Mouse (Mus musculus) forebrain, embryonic 11.5 days (tissue): ENCODE measurements around the gene Pltp. TPM values are rescaled to one million over a fixed set of nuclear protein-coding genes. Genes with fewer than 3 reads are reported as not detected.

Experiments
- ATAC-seq: fragments of 200-750 bp; cut with Nextera tagmentation; replicated peaks from 2 replicates; pipeline ENCODE4 v1.8.0; 2017; ENCODE audit warnings: moderate TSS enrichment; ENCODE audit not compliant: low FRiP score
- DNase-seq: peaks from one replicate; pipeline ENCODE4 v3.0.0-alpha.2; 2017; ENCODE audit warnings: low spot score
- H3K27ac ChIP-seq: fragments of 300-500 bp; sonication (generic); 2 replicates; pipeline ENCODE4 v1.5.1; 2014; ENCODE audit warnings: low read depth, low read length
- H3K27me3 ChIP-seq: fragments of 300-500 bp; sonication (generic); 2 replicates; pipeline ENCODE4 v1.6.1; 2014; ENCODE audit warnings: mild to moderate bottlenecking, low read length, mixed read lengths; ENCODE audit not compliant: control insufficient read depth, insufficient read depth
- H3K36me3 ChIP-seq: fragments of 300-500 bp; sonication (generic); 2 replicates; pipeline ENCODE4 v1.6.1; 2014; ENCODE audit warnings: mild to moderate bottlenecking, low read length, moderate library complexity, mixed read lengths; ENCODE audit not compliant: control insufficient read depth, insufficient read depth
- H3K4me1 ChIP-seq: fragments of 300-500 bp; sonication (generic); replicated peaks from 2 replicates; pipeline ENCODE4 v1.6.1; 2014; ENCODE audit warnings: low read length, mixed read lengths; ENCODE audit not compliant: control insufficient read depth, insufficient read depth
- H3K4me2 ChIP-seq: fragments of 300-500 bp; sonication (generic); 2 replicates; pipeline ENCODE4 v1.6.1; 2014; ENCODE audit warnings: low read depth, mild to moderate bottlenecking, low read length, moderate library complexity, mixed read lengths; ENCODE audit not compliant: severe bottlenecking
- H3K4me3 ChIP-seq: fragments of 300-500 bp; sonication (generic); 2 replicates; pipeline ENCODE4 v1.5.1; 2014; ENCODE audit warnings: low read depth, low read length
- H3K9ac ChIP-seq: fragments of 300-500 bp; sonication (generic); 2 replicates; pipeline ENCODE4 v1.6.1; 2014; ENCODE audit warnings: low read length
- H3K9me3 ChIP-seq: fragments of 300-500 bp; sonication (generic); 2 replicates; pipeline ENCODE4 v1.6.1; 2016; ENCODE audit warnings: low read length, mixed read lengths; ENCODE audit not compliant: control insufficient read depth
- WGBS: fragments of 180-500 bp; shearing (Covaris S2); extraction: QIAGEN DNeasy Blood & Tissue Kit; methylation state at CpG from one replicate; pipeline ENCODE4 v1.1.7; 2014; 5-methylcytosine and 5-hydroxymethylcytosine counted together
- polyA plus RNA-seq: library from polyadenylated mRNA; unstranded; fragments of >200 nt; fragmentation: Nextera tagmentation; extraction: Ambion mirVana; gene quantifications from 2 replicates; pipeline ENCODE4 v1.2.1, GENCODE M21; 2014

Gene Pltp
- polyA plus RNA-seq, 1 experiment from 2014 or later = 43.2 TPM

- Histone ChIP-seq H3K9ac (no peak overlapping the region), H3K27ac (no peak overlapping the region), H3K27me3 (no peaks in the 10 kb centered on the region), H3K9me3 (no peaks in the 10 kb centered on the region), H3K4me1 (no peaks in the 10 kb centered on the region), H3K4me2 (no peak overlapping the region), H3K36me3 (peaks cover 61% of the 10 kb centered on the region), H3K4me3 (no peak overlapping the region)
- DNase-seq = no peak
- 100% methylated on average over 1 of the region's 1 CpGs for WGBS
- ATAC-seq = no peak
These were observed 37.1 kb upstream of the Pltp start for GRCm38 (mm10) chr2:164894644-164895043.

DNA sequence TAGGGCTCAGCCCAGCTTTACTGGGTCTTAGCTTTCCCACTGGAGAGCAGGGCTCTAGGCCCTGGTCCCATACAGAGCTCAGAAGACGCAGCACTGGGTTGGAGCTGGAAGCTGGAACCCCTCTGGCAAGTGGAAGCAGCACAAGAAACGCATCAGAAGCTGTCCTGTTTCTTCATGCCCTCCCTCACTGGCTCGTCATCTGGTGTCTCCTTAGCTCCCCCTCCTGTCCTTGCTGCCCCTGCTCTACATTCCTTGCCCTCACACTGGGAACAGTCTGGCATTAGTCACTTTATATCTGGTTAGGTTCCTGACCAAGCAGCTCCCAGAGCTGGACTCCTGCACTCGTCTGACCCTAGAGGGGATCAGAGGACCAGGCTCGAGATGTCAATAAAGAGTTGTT, 36.5 kb upstream of the Pltp start:
- Histone ChIP-seq H3K9me3 (no peaks in the 10 kb centered on the region), H3K4me3 (no peak overlapping the region), H3K9ac (no peak overlapping the region), H3K36me3 (peaks cover 60% of the 10 kb centered on the region), H3K4me1 (no peaks in the 10 kb centered on the region), H3K4me2 (no peak overlapping the region), H3K27me3 (no peaks in the 10 kb centered on the region), H3K27ac (no peak overlapping the region)
- WGBS = 66% methylated on average over 5 of the region's 5 CpGs
- ATAC-seq (no peak), DNase-seq (no peak)

GRCm38 (mm10) chr2:164892696-164893216, 35.2 kb upstream of the Pltp start:
- WGBS = 93% methylated on average over 6 of the region's 6 CpGs
- ATAC-seq (no peak), DNase-seq (no peak)
- no peaks in the 10 kb centered on the region for H3K4me1 ChIP-seq
- H3K27me3 ChIP-seq = no peaks in the 10 kb centered on the region
- H3K9ac ChIP-seq = no peak overlapping the region
- H3K4me2 ChIP-seq = no peak overlapping the region
- H3K27ac ChIP-seq = no peak overlapping the region
- peaks cover 60% of the 10 kb centered on the region for H3K36me3 ChIP-seq
- no peak overlapping the region for H3K4me3 ChIP-seq
- no peaks in the 10 kb centered on the region for H3K9me3 ChIP-seq

- Histone ChIP-seq H3K9me3 (no peaks in the 10 kb centered on the region), H3K9ac (no peak overlapping the region), H3K4me2 (no peak overlapping the region), H3K4me1 (no peaks in the 10 kb centered on the region), H3K36me3 (peaks cover 56% of the 10 kb centered on the region), H3K27me3 (no peaks in the 10 kb centered on the region), H3K4me3 (no peak overlapping the region), H3K27ac (no peak overlapping the region)
- no peak for DNase-seq
- ATAC-seq = no peak
- WGBS = 84% methylated on average over 15 of the region's 15 CpGs
These were observed 34.6 kb upstream of the Pltp start for GRCm38 (mm10) chr2:164891908-164892695.

- Histone ChIP-seq H3K9me3 (no peaks in the 10 kb centered on the region), H3K4me3 (no peak overlapping the region), H3K4me1 (no peaks in the 10 kb centered on the region), H3K9ac (no peak overlapping the region), H3K4me2 (no peak overlapping the region), H3K27ac (no peak overlapping the region), H3K27me3 (no peaks in the 10 kb centered on the region), H3K36me3 (peaks cover 59% of the 10 kb centered on the region)
- WGBS = 90% methylated on average over 13 of the region's 13 CpGs
- ATAC-seq (no peak), DNase-seq (no peak)
These were observed 33.7 kb upstream of the Pltp start for GRCm38 (mm10) chr2:164891056-164891834.

GRCm38 (mm10) chr2:164890411-164891049, 33.0 kb upstream of the Pltp start:
- no peak overlapping the region for H3K4me3 ChIP-seq
- H3K4me1 ChIP-seq = no peaks in the 10 kb centered on the region
- no peak overlapping the region for H3K27ac ChIP-seq
- DNase-seq (no peak), ATAC-seq (no peak)
- H3K4me2 ChIP-seq = no peak overlapping the region
- H3K9me3 ChIP-seq = no peaks in the 10 kb centered on the region
- H3K9ac ChIP-seq = no peak overlapping the region
- H3K36me3 ChIP-seq = peaks cover 56% of the 10 kb centered on the region
- 92% methylated on average over 24 of the region's 24 CpGs for WGBS
- no peaks in the 10 kb centered on the region for H3K27me3 ChIP-seq

GRCm38 (mm10) chr2:164889960-164890359, 32.4 kb upstream of the Pltp start:
- no peak for ATAC-seq
- no peak overlapping the region for H3K27ac ChIP-seq
- H3K27me3 ChIP-seq = no peaks in the 10 kb centered on the region
- no peak overlapping the region for H3K4me2 ChIP-seq
- no peak overlapping the region for H3K4me3 ChIP-seq
- no peak overlapping the region for H3K9ac ChIP-seq
- peaks cover 51% of the 10 kb centered on the region for H3K36me3 ChIP-seq
- H3K4me1 ChIP-seq = no peaks in the 10 kb centered on the region
- 93% methylated on average over 2 of the region's 2 CpGs for WGBS
- no peaks in the 10 kb centered on the region for H3K9me3 ChIP-seq
- DNase-seq = no peak

DNA sequence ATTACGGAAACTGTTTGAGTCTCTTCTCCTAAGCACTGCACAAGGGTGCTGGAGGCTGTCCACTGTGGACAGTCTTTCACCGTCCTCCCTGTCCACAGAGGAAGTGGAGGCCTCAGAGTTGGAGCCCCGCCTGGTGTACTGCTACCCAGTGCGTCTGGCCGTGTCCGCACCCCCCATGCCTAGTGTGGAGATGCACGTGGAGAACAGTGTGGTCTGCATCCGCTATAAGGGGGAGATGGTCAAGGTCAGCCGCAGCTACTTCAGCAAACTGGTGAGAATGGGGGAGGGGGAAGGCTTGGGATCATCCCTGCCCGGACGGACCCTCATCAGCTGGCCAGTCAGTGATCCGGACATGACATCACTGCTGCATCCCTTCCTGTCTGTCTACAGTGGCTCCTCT, 31.5 kb upstream of the Pltp start:
- Histone ChIP-seq H3K36me3 (peaks cover 49% of the 10 kb centered on the region), H3K9ac (no peak overlapping the region), H3K4me1 (no peaks in the 10 kb centered on the region), H3K27ac (no peak overlapping the region), H3K27me3 (no peaks in the 10 kb centered on the region), H3K4me2 (no peak overlapping the region), H3K4me3 (no peak overlapping the region), H3K9me3 (no peaks in the 10 kb centered on the region)
- ATAC-seq (no peak), DNase-seq (no peak)
- WGBS = 91% methylated on average over 12 of the region's 12 CpGs
